Mouse (Mus musculus) embryonic facial prominence, embryonic 15.5 days (tissue): ENCODE measurements at regions not wholly inside any gene's neighbourhood (a gene's known extent, or its start where the extent isn't known, plus 50 kb on each side); places are given as distances from the start of the nearest gene placed in this dataset.

Source experiments
- ATAC-seq: fragments of 200-750 bp; cut with Nextera tagmentation; 2 replicates; pipeline ENCODE4 v1.8.0; 2017; ENCODE audit warnings: low read depth, moderate TSS enrichment; ENCODE audit not compliant: insufficient number of reproducible peaks, low FRiP score, low TSS enrichment
- H3K27ac ChIP-seq: fragments of 300-500 bp; sonication (generic); replicated peaks from 2 replicates; pipeline ENCODE4 v1.5.1; 2015; ENCODE audit warnings: mild to moderate bottlenecking, inconsistent platforms
- H3K27me3 ChIP-seq: fragments of 300-500 bp; sonication (generic); 2 replicates; pipeline ENCODE4 v1.6.1; 2015; ENCODE audit warnings: inconsistent platforms
- H3K36me3 ChIP-seq: fragments of 300-500 bp; sonication (generic); 2 replicates; pipeline ENCODE4 v1.6.1; 2015; ENCODE audit warnings: mild to moderate bottlenecking, inconsistent platforms
- H3K4me1 ChIP-seq: fragments of 300-500 bp; sonication (generic); 2 replicates; pipeline ENCODE4 v1.6.1; 2015; ENCODE audit warnings: inconsistent platforms
- H3K4me2 ChIP-seq: fragments of 300-500 bp; sonication (generic); replicated peaks from 2 replicates; pipeline ENCODE4 v1.6.1; 2015; ENCODE audit warnings: mild to moderate bottlenecking, inconsistent platforms
- H3K4me3 ChIP-seq: fragments of 300-500 bp; sonication (generic); replicated peaks from 2 replicates; pipeline ENCODE4 v1.5.1; 2015; ENCODE audit warnings: mild to moderate bottlenecking, inconsistent platforms
- H3K9ac ChIP-seq: fragments of 300-500 bp; sonication (generic); 2 replicates; pipeline ENCODE4 v1.6.1; 2015; ENCODE audit warnings: inconsistent platforms
- H3K9me3 ChIP-seq: fragments of 300-500 bp; sonication (generic); replicated peaks from 2 replicates; pipeline ENCODE4 v1.6.1; 2016; ENCODE audit warnings: inconsistent platforms
- WGBS: fragments of 180-500 bp; shearing (Covaris S2); methylation state at CpG from one replicate; pipeline ENCODE4 v1.1.7; 2015; 5-methylcytosine and 5-hydroxymethylcytosine counted together

GRCm38 (mm10) chr2:75064406-75065115, 239.0 kb downstream of the Mtx2 start:
- H3K4me1 ChIP-seq, result peaks cover 9% of the 10 kb centered on the region; the same call in 1 of the 2 replicates
- peaks cover 26% of the 10 kb centered on the region for H3K27me3 ChIP-seq
- H3K9ac ChIP-seq, result no peak overlapping the region
- no peak overlapping the region for H3K4me2 ChIP-seq
- H3K4me3 ChIP-seq, result no peak overlapping the region
- no peak for ATAC-seq
- no peaks in the 10 kb centered on the region for H3K9me3 ChIP-seq
- H3K27ac ChIP-seq, result no peak overlapping the region
- 67% methylated on average over 10 of the region's 10 CpGs for WGBS
- H3K36me3 ChIP-seq, result no peaks in the 10 kb centered on the region

GRCm38 (mm10) chr2:75065304-75065703, 239.7 kb downstream of the Mtx2 start:
- no peaks in the 10 kb centered on the region for H3K36me3 ChIP-seq
- no peak overlapping the region for H3K4me3 ChIP-seq
- no peak overlapping the region for H3K9ac ChIP-seq
- H3K4me2 ChIP-seq, result no peak overlapping the region
- no peaks in the 10 kb centered on the region for H3K9me3 ChIP-seq
- H3K27me3 ChIP-seq, result peaks cover 19% of the 10 kb centered on the region
- no peak for ATAC-seq
- 71% methylated on average over 2 of the region's 2 CpGs for WGBS
- no peak overlapping the region for H3K27ac ChIP-seq
- peaks cover 9% of the 10 kb centered on the region; the same call in 1 of the 2 replicates for H3K4me1 ChIP-seq

GRCm38 (mm10) chr2:75069321-75069720, 243.7 kb downstream of the Mtx2 start:
- Histone ChIP-seq H3K9me3 (no peaks in the 10 kb centered on the region), H3K9ac (no peak overlapping the region), H3K27ac (no peak overlapping the region), H3K4me2 (no peak overlapping the region), H3K27me3 (peaks cover 3% of the 10 kb centered on the region; the same call in 1 of the 2 replicates), H3K36me3 (no peaks in the 10 kb centered on the region), H3K4me3 (no peak overlapping the region), H3K4me1 (0 out of 2 replicates have a peak, but pooled peaks cover 9% of the 10 kb centered on the region)
- 71% methylated on average over 2 of the region's 2 CpGs for WGBS
- no peak for ATAC-seq

GRCm38 (mm10) chr2:75072021-75072420, 246.4 kb downstream of the Mtx2 start:
- no peak for ATAC-seq
- Histone ChIP-seq H3K27me3 (no peaks in the 10 kb centered on the region), H3K4me1 (0 out of 2 replicates have a peak, but pooled peaks cover 9% of the 10 kb centered on the region), H3K27ac (no peak overlapping the region), H3K9me3 (no peaks in the 10 kb centered on the region), H3K4me3 (no peak overlapping the region), H3K9ac (no peak overlapping the region), H3K4me2 (no peak overlapping the region), H3K36me3 (no peaks in the 10 kb centered on the region)
- WGBS, result 58% methylated on average over 3 of the region's 3 CpGs

GRCm38 (mm10) chr2:75072471-75072870, 246.9 kb downstream of the Mtx2 start:
- 0 out of 2 replicates have a peak, but pooled peaks cover 9% of the 10 kb centered on the region for H3K4me1 ChIP-seq
- H3K4me2 ChIP-seq, result no peak overlapping the region
- H3K36me3 ChIP-seq, result no peaks in the 10 kb centered on the region
- no peaks in the 10 kb centered on the region for H3K27me3 ChIP-seq
- H3K27ac ChIP-seq, result no peak overlapping the region
- no peak overlapping the region for H3K4me3 ChIP-seq
- no peak overlapping the region for H3K9ac ChIP-seq
- H3K9me3 ChIP-seq, result no peaks in the 10 kb centered on the region
- 34% methylated on average over 8 of the region's 8 CpGs for WGBS
- no peak for ATAC-seq

- Histone ChIP-seq H3K9ac (no peak overlapping the region), H3K36me3 (no peaks in the 10 kb centered on the region), H3K27ac (no peak overlapping the region), H3K4me2 (no peak overlapping the region), H3K4me3 (no peak overlapping the region), H3K9me3 (no peaks in the 10 kb centered on the region), H3K4me1 (0 out of 2 replicates have a peak, but pooled peaks cover 9% of the 10 kb centered on the region), H3K27me3 (no peaks in the 10 kb centered on the region)
- 37% methylated on average over 9 of the region's 9 CpGs for WGBS
- no peak for ATAC-seq
Observed at GRCm38 (mm10) chr2:75073178-75073577, 247.6 kb downstream of the Mtx2 start.

- ATAC-seq, result no peak
- Histone ChIP-seq H3K9me3 (no peaks in the 10 kb centered on the region), H3K27me3 (no peaks in the 10 kb centered on the region), H3K4me3 (no peak overlapping the region), H3K4me1 (no peaks in the 10 kb centered on the region), H3K27ac (no peak overlapping the region), H3K4me2 (no peak overlapping the region), H3K9ac (no peak overlapping the region), H3K36me3 (no peaks in the 10 kb centered on the region)
- 30% methylated on average over 12 of the region's 12 CpGs for WGBS
Observed at GRCm38 (mm10) chr2:75087164-75087563, 261.6 kb downstream of the Mtx2 start.

GRCm38 (mm10) chr2:75089186-75089585, 263.6 kb downstream of the Mtx2 start:
- H3K9ac ChIP-seq, result no peak overlapping the region
- no peaks in the 10 kb centered on the region for H3K9me3 ChIP-seq
- no peaks in the 10 kb centered on the region for H3K27me3 ChIP-seq
- ATAC-seq, result no peak
- no peaks in the 10 kb centered on the region for H3K4me1 ChIP-seq
- no peak overlapping the region for H3K4me3 ChIP-seq
- H3K36me3 ChIP-seq, result no peaks in the 10 kb centered on the region
- no peak overlapping the region for H3K4me2 ChIP-seq
- no peak overlapping the region for H3K27ac ChIP-seq
- WGBS, result 58% methylated on average over 8 of the region's 8 CpGs

- no peak overlapping the region for H3K4me3 ChIP-seq
- H3K9ac ChIP-seq, result no peak overlapping the region
- H3K27me3 ChIP-seq, result no peaks in the 10 kb centered on the region
- WGBS, result 29% methylated on average over 6 of the region's 6 CpGs
- no peak overlapping the region for H3K27ac ChIP-seq
- H3K4me2 ChIP-seq, result no peak overlapping the region
- H3K9me3 ChIP-seq, result no peaks in the 10 kb centered on the region
- no peaks in the 10 kb centered on the region for H3K4me1 ChIP-seq
- no peaks in the 10 kb centered on the region for H3K36me3 ChIP-seq
- ATAC-seq, result no peak
Observed at GRCm38 (mm10) chr2:75089616-75090015, 264.0 kb downstream of the Mtx2 start.

GRCm38 (mm10) chr2:75090439-75090838, 264.8 kb downstream of the Mtx2 start:
- H3K27ac ChIP-seq, result no peak overlapping the region
- H3K9ac ChIP-seq, result no peak overlapping the region
- H3K27me3 ChIP-seq, result no peaks in the 10 kb centered on the region
- no peak overlapping the region for H3K4me3 ChIP-seq
- no peaks in the 10 kb centered on the region for H3K36me3 ChIP-seq
- H3K4me2 ChIP-seq, result no peak overlapping the region
- 82% methylated on average over 16 of the region's 16 CpGs for WGBS
- H3K9me3 ChIP-seq, result no peaks in the 10 kb centered on the region
- no peak for ATAC-seq
- H3K4me1 ChIP-seq, result no peaks in the 10 kb centered on the region

GRCm38 (mm10) chr2:75101501-75101900, 275.9 kb downstream of the Mtx2 start:
- WGBS, result 38% methylated on average over 11 of the region's 11 CpGs
- Histone ChIP-seq H3K9me3 (no peaks in the 10 kb centered on the region), H3K4me3 (no peak overlapping the region), H3K27ac (no peak overlapping the region), H3K9ac (no peak overlapping the region), H3K36me3 (no peaks in the 10 kb centered on the region), H3K4me1 (0 out of 2 replicates have a peak, but pooled peaks cover 5% of the 10 kb centered on the region), H3K4me2 (no peak overlapping the region), H3K27me3 (0 out of 2 replicates have a peak, but pooled peaks cover 3% of the 10 kb centered on the region)
- no peak for ATAC-seq

- WGBS, result 87% methylated on average over 9 of the region's 9 CpGs
- ATAC-seq, result no peak
- H3K4me1 ChIP-seq, result 0 out of 2 replicates have a peak, but pooled peaks cover 6% of the 10 kb centered on the region
Observed at GRCm38 (mm10) chr2:75112751-75113150, 287.1 kb downstream of the Mtx2 start.

More at GRCm38 (mm10) chr2:75112751-75113150, 287.1 kb downstream of the Mtx2 start:
- no peak overlapping the region for H3K4me3 ChIP-seq
- H3K36me3 ChIP-seq, result no peaks in the 10 kb centered on the region
- no peaks in the 10 kb centered on the region for H3K9me3 ChIP-seq
- H3K27me3 ChIP-seq, result no peaks in the 10 kb centered on the region
- no peak overlapping the region for H3K9ac ChIP-seq
- no peak overlapping the region for H3K27ac ChIP-seq
- H3K4me2 ChIP-seq, result no peak overlapping the region
